Comparison of ENCODE assay signal across 8 mouse cellular contexts in genomic region chr19:14080538-14080937, GRCm38 (mm10).
DNase-seq lines count a peak whose midpoint lies in the region; ATAC-seq lines count a peak whose summit lies in the region.

No protein-coding gene starts in this region.

- intact Hi-C loops in gastrocnemius, postnatal 14 days (cut with DNase I; ENCODE audit: low total_unique reads), result loop anchor here (10.0 kb wide), 1 partner anchor 96 kb away; no protein-coding TSS in a partner anchor

- ATAC-seq in CD4-positive, CD25-positive, alpha-beta regulatory T cell, adult 4 months, result no peak

- peak; percentile 44 for DNase-seq in CD4-positive, CD25-positive, alpha-beta regulatory T cell, adult 2 months (ENCODE audit: low read depth, low spot score)
- DNase-seq in layer of hippocampus, adult 11-12 months (ENCODE audit: low spot score), result peak; percentile 9
- no peak for DNase-seq in layer of hippocampus, postnatal 14 days (ENCODE audit: low spot score in 2 of 2)
- peak; percentile 70 for DNase-seq in NIH3T3 (ENCODE audit: low read depth)
- peak; percentile 15 for DNase-seq in gastrocnemius, postnatal 14 days
- DNase-seq in skeletal muscle tissue, adult 2 months (ENCODE audit: low read depth, low spot score), result peak; percentile 21
- no peak for DNase-seq in right cerebral cortex, postnatal 25 days

Comparison
In these comparisons a context has a peak if more than half of its experiments do, and no peak if none do; other contexts are left out.
1. DNase-seq: peak in CD4-positive, CD25-positive, alpha-beta regulatory T cell, adult 2 months (single experiment), layer of hippocampus, adult 11-12 months (single experiment), NIH3T3 (single experiment), gastrocnemius, postnatal 14 days (single experiment) and skeletal muscle tissue, adult 2 months (single experiment); none in layer of hippocampus, postnatal 14 days (0 of 2) and right cerebral cortex, postnatal 25 days (single experiment).